Mouse (Mus musculus) MN1 (cell line): ENCODE data around the gene Ppp2r1a.

Source experiments
- DNase-seq: peaks from one replicate; pipeline ENCODE4 v3.0.0-alpha.2; 2016; ENCODE audit warnings: low spot score

The Ppp2r1a gene

DNA sequence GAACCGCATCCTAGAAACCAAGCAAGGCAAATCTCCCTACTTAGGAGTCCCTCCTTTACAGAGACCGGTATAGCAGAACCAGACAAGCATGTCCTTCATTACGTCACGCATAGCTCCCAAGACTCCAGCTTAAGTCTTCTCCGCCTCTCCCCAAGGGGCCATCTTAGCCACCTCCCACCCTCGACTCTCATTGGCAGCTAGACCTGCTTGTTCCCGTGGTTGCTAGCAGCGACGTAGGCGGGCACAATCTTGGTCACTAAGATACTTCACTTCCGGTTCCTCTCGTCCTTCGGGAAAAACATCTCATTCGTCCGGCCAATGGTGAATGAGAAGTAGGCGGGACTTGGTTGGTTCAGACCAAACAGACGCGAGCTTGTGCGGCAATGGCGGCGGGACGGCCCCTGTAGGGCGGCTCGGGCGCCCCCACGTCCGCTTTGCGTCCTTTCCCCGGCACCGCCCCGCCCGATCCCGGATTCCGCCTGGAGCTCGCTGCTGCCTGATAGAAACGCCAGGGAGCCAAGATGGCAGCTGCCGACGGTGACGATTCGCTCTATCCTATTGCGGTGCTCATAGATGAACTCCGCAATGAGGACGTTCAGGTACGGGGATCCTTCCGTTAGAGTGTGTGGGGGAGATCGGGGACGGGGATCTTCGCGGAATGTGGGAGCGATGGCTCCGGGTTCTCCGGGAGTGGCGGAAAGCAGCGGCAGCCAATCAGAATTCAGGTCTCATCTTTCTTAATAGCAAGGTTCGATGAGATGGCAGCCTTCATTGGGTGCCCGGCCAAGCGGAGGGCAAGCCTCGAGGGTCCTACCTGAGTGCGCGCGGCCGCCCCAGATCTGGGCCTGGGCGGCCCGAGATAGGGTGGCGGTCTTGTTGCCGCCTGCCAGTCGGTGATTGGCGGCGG is at the start of gene Ppp2r1a:
TSS of gene Ppp2r1a (plus strand) at position 327 of the 907 bp plus-strand sequence.
- DNase-seq = peak; percentile 100

GRCm38 (mm10) chr17:20904991-20905390 is 40.1 kb upstream of the Ppp2r1a start, which contains the start of gene Vmn1r231:
Vmn1r231 (minus strand) TSS chr17:20905091.
- no peak for DNase-seq

DNA sequence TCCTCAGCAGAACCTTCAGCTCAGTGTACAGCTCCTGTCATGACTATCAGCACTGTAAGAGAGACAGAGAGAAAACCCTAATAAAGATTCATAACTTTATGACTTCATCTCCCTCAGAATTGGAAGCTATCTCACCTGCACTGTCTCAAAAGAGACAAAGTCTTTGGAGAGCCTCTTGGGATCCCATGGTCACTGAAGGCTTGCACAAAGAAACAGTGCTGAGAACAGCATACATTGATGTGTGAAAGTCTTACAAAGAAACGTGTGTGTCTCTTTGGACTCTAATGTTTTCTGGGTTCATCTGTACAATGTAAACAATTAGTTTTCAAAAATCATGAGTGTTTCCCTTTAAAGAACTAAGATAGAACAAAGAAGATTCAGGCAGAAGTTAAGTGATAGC is 25.5 kb upstream of the Ppp2r1a start, which contains the start of gene Vmn1r232:
TSS of gene Vmn1r232 (minus strand) at position 101 of the 400 bp plus-strand sequence.
- no peak for DNase-seq

- DNase-seq = peak; percentile 46
These were observed 885 bp upstream of the Ppp2r1a start for GRCm38 (mm10) chr17:20944226-20944625.

DNA sequence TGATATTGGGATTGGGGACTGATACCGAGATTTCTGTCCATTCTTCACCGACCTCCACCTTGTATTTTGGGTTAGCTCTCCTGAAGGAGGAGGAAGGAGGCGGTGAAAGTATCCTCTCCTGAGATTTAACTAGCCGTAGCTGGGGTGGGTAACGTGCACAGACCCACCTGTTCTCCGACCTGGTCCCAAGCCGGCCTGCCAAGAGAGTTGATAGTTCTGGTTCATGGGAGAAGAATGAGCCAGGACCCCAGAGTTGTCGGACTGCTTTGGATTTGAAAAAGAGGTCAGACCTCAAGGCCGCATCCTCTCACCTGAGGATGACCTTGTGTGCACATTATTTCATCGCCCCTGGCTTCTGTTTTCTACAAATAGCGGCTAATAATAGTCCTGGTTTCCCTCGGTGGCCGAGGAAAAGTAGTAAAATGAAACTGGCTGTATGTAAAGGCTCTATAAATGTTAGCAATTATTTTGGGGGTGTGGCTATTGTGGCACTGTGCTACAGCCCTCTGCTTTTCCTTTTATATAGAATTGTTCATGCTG is 985 bp downstream of the Ppp2r1a start:
- peak; percentile 29 for DNase-seq

GRCm38 (mm10) chr17:20946636-20947035 is 1.5 kb downstream of the Ppp2r1a start:
- no peak for DNase-seq

DNA sequence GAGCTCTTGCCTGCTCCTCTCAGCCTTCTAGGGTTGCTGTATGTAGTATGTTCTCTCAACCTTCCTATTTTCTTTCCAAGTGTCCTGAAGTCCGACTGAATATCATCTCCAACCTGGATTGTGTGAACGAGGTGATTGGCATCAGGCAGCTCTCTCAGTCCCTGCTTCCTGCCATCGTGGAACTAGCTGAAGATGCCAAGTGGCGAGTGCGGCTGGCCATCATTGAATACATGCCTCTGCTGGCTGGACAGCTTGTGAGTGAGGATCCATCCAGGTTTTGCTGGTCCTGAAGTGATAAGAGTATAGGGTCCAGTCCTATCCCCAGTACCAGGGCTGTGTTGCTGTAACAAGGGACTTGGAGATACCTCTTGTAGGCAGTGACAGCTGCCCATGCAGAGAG is 15.3 kb downstream of the Ppp2r1a start:
- DNase-seq = no peak

DNA sequence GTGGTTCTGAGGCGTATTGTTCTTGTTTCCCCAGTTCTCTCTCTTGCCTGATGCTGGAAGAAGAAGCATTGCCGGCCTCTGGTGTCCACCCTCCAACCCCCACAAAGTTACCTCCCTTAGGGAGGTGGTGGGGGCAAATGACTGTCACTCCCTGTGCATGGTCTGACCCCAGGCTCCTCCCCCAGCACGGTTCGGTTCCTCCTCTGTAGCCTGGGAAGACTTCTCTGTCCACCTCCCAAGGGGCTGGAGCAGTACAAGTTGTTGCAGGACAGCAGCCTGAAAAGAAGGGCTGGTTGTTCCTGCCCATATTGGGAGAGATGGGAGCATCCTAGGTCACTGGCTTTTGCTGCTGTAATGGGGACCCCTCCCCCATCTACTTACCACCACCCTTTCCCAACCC is 20.3 kb downstream of the Ppp2r1a start:
- no peak for DNase-seq

- DNase-seq = no peak
These were observed 21.6 kb downstream of the Ppp2r1a start for GRCm38 (mm10) chr17:20966681-20967080.

- DNase-seq = no peak
These were observed 48.6 kb downstream of the Ppp2r1a start for GRCm38 (mm10) chr17:20993716-20994115.

GRCm38 (mm10) chr17:20996364-20996763 is 51.3 kb downstream of the Ppp2r1a start, which contains the start of gene Vmn1r233:
Vmn1r233 (minus strand) TSS chr17:20996464.
- DNase-seq = no peak

- peak; percentile 92 for DNase-seq
These were observed 63.5 kb downstream of the Ppp2r1a start, which contains the start of gene Zfp160 for GRCm38 (mm10) chr17:21008382-21009331. Zfp160 (plus strand) TSS chr17:21008903.

GRCm38 (mm10) chr17:21009726-21010125 is 64.6 kb downstream of the Ppp2r1a start:
- no peak for DNase-seq
